Mouse (Mus musculus) ES-E14 (cell line): Measurements from ENCODE around the gene Gm21974. TPM values are rescaled to one million over a fixed set of nuclear protein-coding genes. Genes with fewer than 3 reads are reported as not detected.

Experiments
- DNase-seq: peaks from one replicate; pipeline ENCODE4 v3.0.0-alpha.2; 2013; ENCODE audit warnings: low read depth, low spot score
- H3K27ac ChIP-seq: 2 replicates; pipeline ENCODE4 v1.5.1; 2012; ENCODE audit warnings: low read depth, mild to moderate bottlenecking, low read length, moderate library complexity, mixed read lengths; ENCODE audit not compliant: poor library complexity, insufficient read depth, severe bottlenecking
- H3K36me3 ChIP-seq: 2 replicates; pipeline ENCODE4 v1.6.1; 2012; ENCODE audit warnings: mild to moderate bottlenecking, low read length, moderate library complexity, mixed read lengths; ENCODE audit not compliant: control insufficient read depth, poor library complexity, insufficient read depth, severe bottlenecking
- H3K4me1 ChIP-seq, 2 experiments: fragments of 150-350 bp in 1 of 2; sonication (generic) in 1 of 2; 2 replicates each; pipeline ENCODE4 v1.6.1; 2012; ENCODE audit warnings: low read length in 2 of 2, mild to moderate bottlenecking in 1 of 2, mixed read lengths in 1 of 2; ENCODE audit not compliant: control insufficient read depth in 2 of 2, insufficient read depth in 2 of 2, poor library complexity in 1 of 2
- H3K4me3 ChIP-seq, 2 experiments: fragments of 150-350 bp in 1 of 2; sonication (generic) in 1 of 2; 2 replicates each; pipeline ENCODE4 v1.5.1; 2012; ENCODE audit warnings: low read length in 2 of 2, low read depth in 1 of 2, mild to moderate bottlenecking in 1 of 2, mixed read lengths in 1 of 2; ENCODE audit not compliant: insufficient read depth in 1 of 2, poor library complexity in 1 of 2, severe bottlenecking in 1 of 2
- H3K9ac ChIP-seq: 2 replicates; pipeline ENCODE4 v1.6.1; 2012; ENCODE audit warnings: low read depth, mild to moderate bottlenecking, low read length, mixed read lengths; ENCODE audit not compliant: poor library complexity, insufficient read depth, severe bottlenecking
- H3K9me3 ChIP-seq: fragments of 150-350 bp; sonication (generic); 2 replicates; pipeline ENCODE4 v1.6.1; 2012; ENCODE audit warnings: low read depth, mild to moderate bottlenecking, low read length; ENCODE audit not compliant: control insufficient read depth, insufficient read depth
- CHD2 ChIP-seq: IDR thresholded peaks from 2 replicates; pipeline ENCODE4 v1.6.1; 2014; ENCODE audit warnings: mild to moderate bottlenecking, low read depth, low read length, inconsistent platforms
- HCFC1 ChIP-seq: IDR thresholded peaks from 2 replicates; pipeline ENCODE4 v1.6.1; 2012; ENCODE audit warnings: low read length, inconsistent platforms, borderline replicate concordance; ENCODE audit not compliant: insufficient read depth
- MAFK ChIP-seq: IDR thresholded peaks from 2 replicates; pipeline ENCODE4 v1.6.1; 2014; ENCODE audit warnings: mild to moderate bottlenecking, low read depth, low read length, inconsistent platforms; ENCODE audit not compliant: insufficient read depth
- ZC3H11A ChIP-seq: IDR thresholded peaks from 2 replicates; pipeline ENCODE4 v1.6.1; 2012; ENCODE audit warnings: low read depth, mild to moderate bottlenecking, inconsistent platforms, low read length, borderline replicate concordance
- ZNF384 ChIP-seq: IDR thresholded peaks from 2 replicates; pipeline ENCODE4 v1.6.1; 2012; ENCODE audit warnings: low read depth, low read length, inconsistent platforms
- in situ Hi-C, 2 experiments: fragments of 600-800 bp; cut with MboI; formaldehyde crosslinking; loops; one replicate each; pipeline ENCODE4 v1.15.1; 2025; ENCODE audit warnings: low sequenced_read_pairs in 2 of 2, inconsistent platforms in 1 of 2; ENCODE audit not compliant: unreplicated experiment in 2 of 2
- total RNA-seq: library from RNA; depleted of rRNA; stranded (reverse); fragments of 300-350 nt; gene quantifications from 2 replicates; pipeline ENCODE4 v1.2.3, GENCODE M21; 2012

Gm21974 gene
- total RNA-seq, 1 experiment: not detected

- H3K27ac ChIP-seq: no peak overlapping the region
- peaks cover 15% of the 10 kb centered on the region for H3K36me3 ChIP-seq
- no peak for DNase-seq
- in situ Hi-C loops: no loop called here
- TF ChIP-seq HCFC1 (no peak), CHD2 (no peak), ZNF384 (no peak), ZC3H11A (no peak), MAFK (no peak)
- no peaks in the 10 kb centered on the region for H3K9me3 ChIP-seq
- no peak overlapping the region for H3K9ac ChIP-seq
- H3K4me1 ChIP-seq: peaks cover 0 to 9% of the 10 kb centered on the region in 2 experiments; a peak in 1 of 4 replicates
- no peak overlapping the region for H3K4me3 ChIP-seq
These were observed 20.0 kb upstream of the Gm21974 start for GRCm38 (mm10) chr7:127915293-127915692.

- DNase-seq: no peak
- no peaks in the 10 kb centered on the region for H3K9me3 ChIP-seq
- peak overlapping the region; percentile 81 to 98 for H3K4me3 ChIP-seq
- in situ Hi-C loops: no loop called here
- TF ChIP-seq ZC3H11A (no peak), ZNF384 (peak; percentile 59; the same call in 1 of the 2 replicates)
- H3K4me1 ChIP-seq: peaks cover 0 to 6% of the 10 kb centered on the region in 2 experiments; a peak in 1 of 4 replicates
- no peak overlapping the region; the same call in 1 of the 2 replicates for H3K27ac ChIP-seq
- peak overlapping the region; percentile 9; the same call in 1 of the 2 replicates for H3K9ac ChIP-seq
- H3K36me3 ChIP-seq: peaks cover 23% of the 10 kb centered on the region
These were observed 17.7 kb upstream of the Gm21974 start for GRCm38 (mm10) chr7:127912938-127913337.

GRCm38 (mm10) chr7:127912190-127912871 is 17.1 kb upstream of the Gm21974 start, which contains the start of gene Kat8:
Gene Kat8 (plus strand): TSS chr7:127912516.
- no peaks in the 10 kb centered on the region for H3K9me3 ChIP-seq
- peaks cover 0 to 4% of the 10 kb centered on the region in 2 experiments; a peak in 1 of 4 replicates for H3K4me1 ChIP-seq
- peak within 1 kb of the TSS; percentile 88 for H3K9ac ChIP-seq
- in situ Hi-C loops: no loop called here
- peaks cover 28% of the 10 kb centered on the region for H3K36me3 ChIP-seq
- DNase-seq: peak; percentile 94
- peak within 1 kb of the TSS; percentile 93 for H3K27ac ChIP-seq
- TF ChIP-seq MAFK (0 out of 2 replicates have a peak, but pooled peaks have one; percentile 29), HCFC1 (peak; percentile 73; the same call in 1 of the 2 replicates), ZNF384 (no peak), CHD2 (no peak), ZC3H11A (no peak)
- peak within 1 kb of the TSS; percentile 81 to 98 for H3K4me3 ChIP-seq

GRCm38 (mm10) chr7:127908656-127909055 is 13.4 kb upstream of the Gm21974 start:
- Histone ChIP-seq H3K4me1 (peaks cover 3% of the 10 kb centered on the region in 2 experiments; a peak in 1 of 4 replicates), H3K9ac (no peak overlapping the region), H3K27ac (no peak overlapping the region), H3K9me3 (no peaks in the 10 kb centered on the region), H3K4me3 (no peak overlapping the region), H3K36me3 (peaks cover 35% of the 10 kb centered on the region)
- in situ Hi-C loops: no loop called here
- TF ChIP-seq ZC3H11A: no peak
- TF ChIP-seq CHD2: no peak
- no peak for TF ChIP-seq HCFC1
- DNase-seq: no peak
